Mouse (Mus musculus): ENCODE results near the gene Rbm15.
A peak's percentile ranks its signal among the peaks of the same experiment; 100 is the strongest.
"Not testable (repeated sequence)": the region's sequence is repeated elsewhere in the genome, so short reads cannot be mapped to it uniquely, and the experiment has no call there.

Gene Rbm15

DNA sequence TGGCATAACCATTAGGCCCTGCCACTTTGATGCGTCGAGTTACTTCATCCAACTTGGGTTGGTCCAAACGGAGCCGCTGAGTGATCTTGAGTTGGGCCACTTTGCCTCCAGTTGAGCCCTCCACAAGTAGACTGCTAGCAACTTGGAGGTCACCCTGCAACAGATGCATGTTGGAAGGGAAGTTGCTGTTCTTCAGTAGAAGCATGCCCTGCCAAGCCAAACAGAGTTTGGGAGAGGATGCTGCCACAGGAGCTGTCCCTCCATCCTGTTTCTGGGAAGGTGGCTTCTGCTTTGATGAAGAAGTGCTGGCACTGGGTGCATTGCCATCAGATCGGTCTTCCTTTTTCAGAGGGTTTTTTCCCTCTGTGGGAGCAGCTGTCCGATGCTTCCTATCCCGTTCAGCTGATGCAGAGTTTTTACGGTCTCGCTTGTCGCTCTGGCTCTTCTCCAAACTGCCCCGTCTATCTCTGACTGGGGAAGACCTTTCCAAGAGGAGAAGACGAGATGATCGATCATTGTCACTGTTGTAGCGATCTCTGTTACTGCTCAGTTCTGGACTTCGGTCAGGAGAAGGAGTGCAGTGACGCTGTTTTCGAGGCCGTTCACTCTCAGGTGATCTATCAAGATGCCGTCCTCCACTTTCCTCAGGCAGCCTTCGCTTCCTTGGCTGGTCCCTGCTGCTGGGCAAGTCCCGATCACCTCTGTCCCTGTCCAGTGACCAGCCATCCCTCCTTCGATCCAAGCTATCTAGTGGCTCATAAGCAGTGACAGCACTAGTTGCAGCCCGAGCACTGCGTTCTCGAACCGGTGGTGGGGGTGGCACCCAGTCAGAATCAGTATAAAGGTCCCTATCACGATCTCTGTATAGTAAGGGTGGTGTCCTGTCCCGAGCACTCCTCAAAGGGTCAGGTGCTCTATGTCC lies 2.7 kb downstream of the Rbm15 start:
- DNase-seq, result no peak

DNA sequence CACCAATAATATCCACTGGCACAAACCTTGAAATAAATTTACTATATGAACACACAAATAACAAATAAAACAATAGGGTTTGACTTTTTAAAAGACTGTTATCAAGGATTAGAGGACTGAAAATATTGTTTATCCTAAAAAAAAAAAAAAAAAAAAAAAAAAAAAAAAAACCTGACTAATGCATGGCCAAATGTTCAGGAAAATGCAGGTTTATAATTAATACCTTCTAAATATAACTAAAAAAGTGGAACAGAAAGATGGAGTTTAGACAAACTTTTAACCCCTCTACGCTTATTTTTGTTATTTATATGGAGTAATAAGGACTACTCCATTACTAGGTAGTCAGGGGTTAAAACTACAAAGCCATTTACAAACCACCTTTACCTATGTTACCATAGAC lies 7.0 kb downstream of the Rbm15 start:
- no peak for DNase-seq

- DNase-seq, result no peak
These were observed 11.7 kb downstream of the Rbm15 start for GRCm38 (mm10) chr3:107321776-107322175.

DNA sequence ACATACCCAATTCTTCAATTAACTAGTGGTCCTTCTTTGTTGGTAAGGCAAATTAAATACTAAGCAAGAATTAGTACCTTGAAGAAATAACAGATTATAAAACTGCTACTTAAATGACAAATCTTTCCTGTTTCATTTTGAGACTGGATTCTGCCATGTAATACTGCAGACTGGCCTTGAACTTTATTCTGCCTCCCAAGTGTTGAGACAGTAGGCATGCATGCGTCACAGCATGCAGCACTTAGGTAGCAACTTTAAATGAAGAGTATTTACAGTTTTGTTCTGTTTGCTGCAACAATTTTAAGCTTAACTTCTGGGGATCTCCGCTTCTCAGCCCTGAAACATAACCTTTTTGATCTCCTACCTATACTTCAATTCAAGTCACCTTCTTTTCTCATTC lies 12.3 kb downstream of the Rbm15 start:
- DNase-seq, result no peak

GRCm38 (mm10) chr3:107317338-107317737 lies 16.1 kb downstream of the Rbm15 start:
- DNase-seq, result no peak

GRCm38 (mm10) chr3:107296917-107297316 lies 36.6 kb downstream of the Rbm15 start:
- DNase-seq, result not testable (repeated sequence)

DNA sequence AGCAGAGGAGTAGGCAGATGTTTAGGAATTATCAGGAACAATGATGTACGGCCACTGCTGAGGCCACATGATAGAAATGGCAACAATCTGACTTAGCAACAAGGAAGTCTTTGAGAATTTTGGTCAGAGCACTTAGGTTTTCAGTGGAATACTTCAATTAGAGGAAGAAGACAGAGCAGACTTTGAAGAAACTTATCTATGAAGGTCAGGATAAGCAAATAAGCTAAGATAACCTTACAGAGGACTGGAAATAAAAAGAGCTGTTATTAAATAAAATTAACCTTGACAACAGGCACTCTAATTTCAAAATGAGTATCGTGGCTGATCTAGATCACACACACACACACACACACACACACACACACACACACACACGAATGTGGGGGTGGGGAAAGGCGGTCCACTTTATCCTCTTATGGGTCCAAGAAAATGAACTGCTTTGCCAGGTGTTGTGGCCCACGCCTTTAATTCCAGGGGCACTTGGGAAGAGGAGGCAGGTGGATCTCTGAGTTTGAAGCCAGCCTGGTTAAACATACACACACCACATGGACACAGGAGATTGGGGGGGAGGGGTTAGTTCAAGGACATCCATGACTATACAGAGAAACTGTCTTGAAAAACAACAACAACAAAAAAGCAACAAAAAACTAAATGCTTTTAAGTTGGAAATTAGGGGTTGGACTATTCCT lies 37.7 kb downstream of the Rbm15 start:
- no peak for DNase-seq

GRCm38 (mm10) chr3:107290764-107291381 lies 42.6 kb downstream of the Rbm15 start, which contains the start of gene Slc16a4:
Slc16a4 (plus strand) TSS chr3:107291230.
- peak; percentile 40 to 42 for DNase-seq

DNA sequence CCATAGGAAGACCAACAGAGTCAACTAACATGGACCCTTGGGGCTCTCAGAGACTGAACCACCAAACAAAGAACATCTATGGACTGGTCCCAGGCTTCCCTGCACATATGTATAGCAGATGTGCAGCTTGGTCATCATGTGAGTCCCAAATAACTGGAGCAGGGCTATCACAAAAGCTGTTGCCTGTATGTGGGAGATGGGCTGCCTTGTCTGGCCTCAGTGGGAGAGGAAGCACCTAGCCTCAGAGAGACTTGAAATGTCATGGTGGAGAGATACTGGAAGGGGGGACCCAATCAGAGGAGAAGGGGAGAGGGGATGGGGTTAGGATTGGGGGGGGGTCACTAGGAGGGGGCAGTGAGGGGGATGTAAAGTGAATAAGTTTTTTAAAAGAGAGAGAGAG lies 46.1 kb downstream of the Rbm15 start:
- no peak for DNase-seq

- DNase-seq, result no peak
These were observed 47.4 kb downstream of the Rbm15 start for GRCm38 (mm10) chr3:107286123-107286522.

GRCm38 (mm10) chr3:107278479-107279269 lies 54.8 kb downstream of the Rbm15 start, which contains the start of gene Lamtor5:
Lamtor5 (plus strand) TSS chr3:107278858.
- DNase-seq, result peak; percentile 92 to 93

DNA sequence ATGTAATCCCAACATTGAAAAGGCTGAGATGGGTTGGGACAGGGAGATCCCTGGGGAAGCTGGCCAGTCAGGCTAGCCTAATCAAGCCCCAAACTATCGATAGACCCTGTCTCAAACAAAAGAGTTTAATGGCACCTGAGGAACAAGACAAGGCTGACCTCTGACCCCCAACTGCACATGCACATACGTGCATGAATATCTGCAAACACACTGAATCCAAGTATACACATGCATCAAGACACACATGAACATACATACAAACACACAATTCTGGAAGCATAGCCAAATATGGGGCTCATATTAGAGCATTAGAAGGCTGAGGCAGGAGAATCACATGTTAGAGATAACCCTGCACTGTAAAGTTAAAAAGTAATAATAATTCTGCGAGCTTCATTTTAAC lies 56.8 kb downstream of the Rbm15 start:
- no peak for DNase-seq

- no peak for DNase-seq
These were observed 57.5 kb downstream of the Rbm15 start for GRCm38 (mm10) chr3:107275996-107276395.

Measured in lung, postnatal 4 days (tissue).